Mouse (Mus musculus) cerebellum, adult 11-12 months (tissue): ENCODE measurements around the gene Fam160a2.
"Not testable (repeated sequence)": the region's sequence is repeated elsewhere in the genome, so short reads cannot be mapped to it uniquely, and the experiment has no call there.

Experiments used
- DNase-seq: peaks from one replicate; pipeline ENCODE4 v3.0.0; 2022

Gene Fam160a2

DNA sequence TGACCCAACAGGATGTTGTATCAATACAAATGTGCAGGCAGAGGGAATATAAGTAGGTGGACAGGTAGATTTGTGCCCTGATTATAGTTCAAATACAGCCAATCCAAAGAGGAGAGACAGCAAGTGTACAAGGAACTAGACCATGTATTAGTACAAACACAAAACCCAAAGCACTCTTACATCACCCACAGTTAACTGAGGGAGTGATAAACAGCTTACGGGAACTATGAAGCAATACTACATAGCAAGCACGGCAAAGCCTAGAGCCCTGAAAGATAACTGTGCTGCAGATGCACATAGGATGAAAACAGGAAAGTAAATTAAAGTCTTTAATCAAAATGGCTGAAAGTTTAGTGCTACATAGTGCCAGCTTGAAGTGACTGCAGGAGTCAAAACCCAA lies 12.2 kb downstream of the Fam160a2 start:
- no peak for DNase-seq

GRCm38 (mm10) chr7:105380329-105380728 lies 19.5 kb downstream of the Fam160a2 start:
- no peak for DNase-seq

DNA sequence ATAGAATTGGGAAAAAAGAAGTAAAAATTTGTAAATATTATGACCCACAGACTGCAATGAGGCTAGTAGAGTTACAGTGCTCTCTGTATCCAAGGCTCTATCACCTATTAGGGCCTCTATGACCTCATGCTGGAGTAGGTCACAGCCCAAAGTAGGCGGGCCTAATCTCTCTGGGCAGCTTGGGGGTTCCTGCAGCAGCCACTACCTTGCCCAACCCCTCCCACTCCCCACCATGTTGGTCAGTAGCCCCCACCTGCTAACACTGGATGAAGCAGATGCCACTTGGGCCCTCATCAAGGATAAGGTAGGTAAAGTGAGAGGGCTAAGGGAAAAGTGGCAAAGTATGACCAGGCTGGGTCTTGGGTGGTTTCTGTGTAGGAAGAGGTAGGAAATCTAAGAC lies 25.0 kb downstream of the Fam160a2 start, which contains the start of gene Gm5901:
TSS of gene Gm5901 (plus strand) at position 173 of the 400 bp plus-strand sequence.
- no peak for DNase-seq

- DNase-seq, result no peak
Measured at GRCm38 (mm10) chr7:105373976-105374375, 25.9 kb downstream of the Fam160a2 start.

- DNase-seq, result no peak
Measured at GRCm38 (mm10) chr7:105373509-105373908, 26.3 kb downstream of the Fam160a2 start.

DNA sequence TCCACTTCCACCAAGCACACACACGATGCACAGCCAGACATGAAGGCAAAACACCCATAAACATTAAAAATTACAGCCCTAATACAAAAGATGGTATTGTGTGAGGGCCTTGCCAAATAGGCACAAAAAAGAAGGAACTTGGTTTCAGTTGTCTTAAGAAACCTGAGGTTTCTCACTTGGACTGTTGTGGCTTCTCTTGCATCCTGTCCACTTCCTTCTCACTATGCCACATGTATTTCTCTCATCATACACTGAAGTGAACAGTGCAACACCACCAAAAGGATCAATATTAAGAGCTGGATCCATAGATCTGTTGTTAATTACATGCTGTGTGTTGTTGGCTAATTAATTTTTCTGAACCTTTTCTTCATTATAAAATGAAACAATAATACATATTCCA lies 26.9 kb downstream of the Fam160a2 start:
- no peak for DNase-seq

DNA sequence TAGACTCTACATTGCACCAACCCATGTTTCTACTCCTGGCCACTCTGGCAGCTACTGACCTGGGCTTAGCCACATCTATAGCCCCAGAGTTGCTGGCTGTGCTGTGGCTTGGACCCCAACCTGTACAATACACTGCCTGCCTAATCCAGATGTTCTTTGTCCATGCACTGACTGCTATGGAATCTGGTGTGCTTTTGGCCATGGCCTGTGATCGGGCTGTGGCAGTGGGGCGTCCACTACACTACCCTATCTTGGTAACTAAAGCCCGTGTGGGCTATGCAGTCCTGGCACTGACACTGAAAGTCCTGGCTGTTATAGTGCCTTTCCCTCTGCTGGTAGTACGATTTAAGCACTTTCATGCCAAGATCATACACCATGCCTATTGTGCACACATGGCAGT lies 31.3 kb downstream of the Fam160a2 start:
- no peak for DNase-seq

- DNase-seq, result no peak
Measured at GRCm38 (mm10) chr7:105367930-105368329, 31.9 kb downstream of the Fam160a2 start, which contains the start of gene Olfr692. Gene Olfr692 (plus strand): TSS chr7:105368230.

- DNase-seq, result no peak
Measured at GRCm38 (mm10) chr7:105367268-105367667, 32.6 kb downstream of the Fam160a2 start.

GRCm38 (mm10) chr7:105361713-105362112 lies 38.1 kb downstream of the Fam160a2 start:
- no peak for DNase-seq

DNA sequence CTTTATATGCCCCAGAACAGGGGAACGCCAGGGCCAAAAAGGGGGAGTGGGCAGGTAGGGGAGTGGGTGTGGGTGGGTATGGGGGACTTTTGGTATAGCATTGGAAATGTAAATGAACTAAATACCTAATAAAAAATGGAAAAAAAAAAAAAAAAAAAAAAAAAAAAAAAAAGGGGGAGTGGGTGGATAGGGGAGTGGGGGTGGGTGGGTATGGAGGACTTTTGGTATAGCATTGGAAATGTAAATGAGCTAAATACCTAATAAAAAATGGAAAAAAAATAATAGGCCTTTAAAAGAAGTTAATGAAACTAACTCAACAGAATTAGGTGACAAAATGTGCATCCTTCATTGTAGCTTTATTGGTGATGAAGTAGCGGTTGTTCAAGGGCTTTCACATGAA lies 43.4 kb downstream of the Fam160a2 start:
- DNase-seq, result not testable (repeated sequence)

DNA sequence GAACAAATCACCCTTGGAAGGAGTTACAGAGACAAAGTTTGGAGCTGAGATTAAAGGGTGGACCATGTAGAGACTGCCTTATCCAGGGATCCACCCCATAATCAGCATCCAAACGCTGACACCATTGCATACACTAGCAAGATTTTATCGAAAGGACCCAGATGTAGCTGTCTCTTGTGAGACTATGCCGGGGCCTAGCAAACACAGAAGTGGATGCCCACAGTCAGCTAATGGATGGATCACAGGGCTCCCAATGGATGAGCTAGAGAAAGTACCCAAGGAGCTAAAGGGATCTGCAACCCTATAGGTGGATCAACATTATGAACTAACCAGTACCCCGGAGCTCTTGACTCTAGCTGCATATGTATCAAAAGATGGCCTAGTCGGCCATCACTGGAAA lies 43.8 kb downstream of the Fam160a2 start:
- not testable (repeated sequence) for DNase-seq

DNA sequence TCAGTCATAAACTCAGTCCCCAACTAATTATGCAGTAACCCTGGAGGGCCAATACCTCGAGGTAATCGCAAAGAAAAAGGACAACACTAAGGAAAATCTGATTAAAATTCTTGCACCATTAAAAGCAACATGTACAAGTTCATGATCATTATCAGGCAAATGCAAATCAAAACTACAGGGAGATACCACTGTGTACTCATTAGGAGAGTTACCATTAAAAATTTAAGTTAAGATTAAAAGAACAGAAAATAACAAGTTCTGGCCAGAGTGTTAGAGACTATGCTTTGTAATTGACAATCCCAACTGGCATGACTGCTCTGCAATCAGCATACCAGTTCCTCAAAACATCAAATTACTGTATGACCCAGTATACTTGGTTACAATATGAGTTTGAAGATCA lies 57.1 kb downstream of the Fam160a2 start:
- DNase-seq, result no peak

DNA sequence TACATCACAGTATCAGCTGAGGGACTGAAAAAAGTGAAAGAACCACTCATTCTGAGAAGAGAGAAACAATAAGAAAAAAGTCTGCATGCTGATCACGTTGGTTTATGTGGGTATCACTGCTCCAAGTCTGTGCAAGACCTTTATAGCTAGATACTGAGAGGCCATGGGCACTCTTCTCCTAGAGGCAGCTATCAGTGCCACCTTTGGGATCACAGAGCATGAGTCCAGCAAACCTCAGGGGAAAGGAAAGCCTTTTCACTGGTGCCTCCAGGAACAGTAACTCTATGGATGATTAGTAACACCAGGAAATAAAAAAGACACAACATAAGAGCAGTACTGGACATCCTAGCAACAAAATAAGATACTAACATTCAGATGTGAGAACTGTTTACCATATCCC lies 57.7 kb downstream of the Fam160a2 start, which contains the start of gene Olfr691:
TSS of gene Olfr691 (minus strand) at position 101 of the 400 bp plus-strand sequence.
- DNase-seq, result no peak

DNA sequence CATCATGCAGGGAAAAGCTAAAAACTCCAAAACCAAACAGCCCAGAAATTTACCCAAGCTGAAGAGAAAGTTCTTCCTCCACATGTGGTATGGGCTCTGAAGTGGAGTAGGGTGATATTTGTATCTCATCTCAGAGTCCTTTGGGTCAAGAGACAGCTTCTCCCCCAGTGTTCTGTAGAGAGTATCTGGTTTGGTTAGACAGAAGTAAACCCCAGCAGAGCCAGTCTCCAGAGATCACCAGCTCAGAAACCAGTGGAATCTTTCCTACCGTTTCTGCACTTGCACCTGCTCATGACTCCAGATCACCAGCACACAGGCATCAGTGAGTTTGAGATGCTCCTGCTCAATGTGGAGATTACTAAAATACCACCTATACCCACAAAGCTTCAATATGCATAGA lies 65.8 kb downstream of the Fam160a2 start, which contains the start of gene Olfr690:
TSS of gene Olfr690 (minus strand) at position 101 of the 400 bp plus-strand sequence.
- no peak for DNase-seq

DNA sequence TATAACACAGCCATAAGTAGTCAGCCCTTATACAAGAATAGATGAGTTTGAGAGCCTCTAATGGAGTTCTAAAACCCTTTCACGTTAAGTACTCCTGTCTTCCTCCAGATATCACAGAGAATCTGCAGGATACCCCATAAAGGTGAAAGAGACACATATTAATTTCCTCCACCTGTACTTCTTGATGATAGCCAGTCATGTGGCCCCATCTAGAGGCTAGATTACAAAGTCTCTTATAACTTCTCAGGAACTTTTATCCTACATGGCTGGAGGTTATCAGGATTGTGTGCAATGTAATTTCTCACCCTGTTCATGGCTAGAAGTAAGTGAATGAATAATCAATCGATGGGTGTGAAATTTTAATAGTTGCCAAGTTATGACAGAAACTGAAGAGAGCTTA lies 74.6 kb downstream of the Fam160a2 start:
- DNase-seq, result no peak
